Mouse (Mus musculus): ENCODE measurements around the gene Abcc2. TPM values are rescaled to one million over a fixed set of nuclear protein-coding genes. Genes with fewer than 3 reads are reported as not detected.

The Abcc2 gene
- total RNA-seq, 2 experiments from 2014 or later: 0.26 to 0.28 TPM

DNA sequence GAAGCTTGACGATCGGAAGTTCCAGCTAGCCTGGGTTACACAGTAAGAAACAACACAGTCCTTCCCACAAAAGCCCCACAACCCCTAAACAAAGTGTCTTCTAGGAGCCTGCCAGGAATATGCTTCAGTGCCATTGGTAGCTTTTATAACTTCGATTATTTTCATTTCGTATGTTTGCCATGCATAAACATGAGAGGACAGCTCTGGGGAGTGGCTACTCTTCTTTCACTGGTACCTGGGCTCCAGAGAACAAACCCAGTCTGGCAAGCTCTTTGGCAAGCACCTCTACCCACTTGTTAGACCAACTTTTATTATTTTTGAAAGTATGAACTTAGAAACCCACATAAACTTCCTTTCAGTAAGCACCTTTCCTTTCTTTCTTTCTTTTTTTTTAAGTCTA, 5.4 kb upstream of the Abcc2 start:
- DNase-seq: no peak
- intact Hi-C loops (cut with DNase I): no loop called here

DNA sequence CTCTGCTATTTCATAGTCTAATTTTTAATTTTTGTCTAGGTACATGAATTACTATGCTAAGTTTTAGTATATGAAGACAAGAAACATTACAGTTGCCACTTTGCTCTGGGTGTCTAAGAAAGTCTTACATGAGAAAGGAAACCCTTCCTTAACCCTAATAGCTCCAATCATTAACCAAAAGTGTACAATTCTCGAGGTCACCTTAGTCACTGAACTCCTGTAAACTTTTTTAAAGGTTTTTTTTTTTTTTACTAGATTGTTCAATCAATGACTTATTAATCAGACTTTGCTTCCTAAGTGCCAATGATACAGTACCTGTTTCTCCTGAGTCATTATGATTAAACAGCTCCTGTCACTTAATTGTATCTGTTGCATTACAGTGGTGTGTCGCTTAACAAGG, 4.7 kb upstream of the Abcc2 start:
- no peak for DNase-seq
- intact Hi-C loops (cut with DNase I): no loop called here

GRCm38 (mm10) chr19:43780391-43780790, 1.6 kb upstream of the Abcc2 start:
- intact Hi-C loops (cut with DNase I): no loop called here
- DNase-seq: no peak

DNA sequence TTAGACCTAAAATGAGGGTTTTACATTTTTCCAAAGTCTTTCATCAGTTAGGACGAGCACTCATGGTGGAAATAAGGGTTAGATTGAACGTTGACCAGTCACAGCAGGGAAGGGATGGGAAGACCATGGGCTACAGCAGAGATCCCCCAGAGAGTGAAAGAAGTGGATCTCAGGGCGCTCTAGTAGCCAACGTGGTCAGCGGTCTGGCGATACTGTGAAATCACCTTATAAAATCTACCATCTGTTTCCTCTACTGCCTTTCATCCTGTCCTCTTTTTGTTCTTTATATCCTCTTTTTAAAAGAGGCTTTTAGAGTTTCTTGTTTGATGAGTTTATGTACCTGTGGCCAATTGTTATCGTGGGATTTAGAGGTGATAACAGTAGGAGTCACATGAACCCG, 2.8 kb downstream of the Abcc2 start:
- intact Hi-C loops (cut with DNase I): no loop called here

DNA sequence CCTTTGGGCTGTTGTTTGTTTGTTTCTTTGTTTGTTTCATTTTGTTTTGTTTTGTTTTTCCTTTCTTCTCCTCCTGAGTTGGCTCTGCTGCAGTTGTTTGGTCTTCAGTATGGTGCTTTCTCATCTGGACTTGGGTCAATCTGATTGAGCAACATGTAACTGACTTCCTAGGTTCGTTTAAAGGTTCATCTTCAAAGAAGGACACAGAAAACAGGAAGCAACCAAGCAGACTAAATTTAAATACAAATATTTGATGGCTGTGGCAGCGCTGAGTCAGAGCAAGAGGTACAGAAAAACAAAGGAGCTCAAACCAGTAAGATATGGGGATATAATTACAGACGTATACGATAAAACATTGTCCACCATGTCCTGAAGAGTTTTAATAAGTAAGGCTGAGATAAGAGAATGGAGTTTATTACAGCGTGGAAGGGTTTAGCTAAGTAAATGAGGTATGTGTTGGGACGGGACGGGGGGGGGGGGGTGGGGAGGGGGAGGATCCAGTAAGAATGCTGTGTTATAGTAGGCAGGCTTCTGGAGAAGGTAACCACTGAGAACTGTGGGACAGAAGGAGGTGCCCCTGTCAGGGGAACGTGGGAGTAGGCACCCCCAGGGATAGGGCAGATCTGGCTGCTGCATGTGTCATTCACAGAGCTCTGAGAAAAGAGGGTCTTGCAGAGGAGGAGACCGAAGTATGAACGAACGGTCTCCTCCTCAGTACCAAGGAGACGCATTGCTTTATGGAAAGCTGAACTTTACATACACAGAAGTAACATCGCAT, 4.4 kb downstream of the Abcc2 start:
- DNase-seq: no peak
- intact Hi-C loops (cut with DNase I): no loop called here

More for the DNA sequence above, 2.8 kb downstream of the Abcc2 start:
- DNase-seq: no peak

GRCm38 (mm10) chr19:43789817-43790216, 7.8 kb downstream of the Abcc2 start:
- no peak for DNase-seq
- intact Hi-C loops (cut with DNase I): no loop called here

DNA sequence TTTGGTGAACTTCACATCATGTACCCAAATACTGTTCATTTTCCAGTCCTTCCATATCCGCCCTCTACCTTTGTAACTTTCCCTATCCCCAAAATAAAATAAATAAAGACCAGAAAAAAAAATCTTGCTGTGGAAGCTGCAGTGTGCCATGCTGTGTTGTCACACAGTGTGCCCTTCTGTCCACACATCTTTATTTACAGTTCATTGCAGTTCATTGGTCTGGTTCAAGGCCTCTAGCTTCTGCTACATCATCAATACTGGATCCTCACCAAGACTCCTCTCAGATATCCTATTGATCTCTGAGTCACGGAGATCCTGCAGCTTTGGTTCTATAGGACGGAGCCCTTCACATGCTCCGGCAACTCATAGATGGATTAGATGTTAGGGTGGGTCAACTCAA, 10.5 kb downstream of the Abcc2 start:
- intact Hi-C loops (cut with DNase I): no loop called here
- DNase-seq: no peak

DNA sequence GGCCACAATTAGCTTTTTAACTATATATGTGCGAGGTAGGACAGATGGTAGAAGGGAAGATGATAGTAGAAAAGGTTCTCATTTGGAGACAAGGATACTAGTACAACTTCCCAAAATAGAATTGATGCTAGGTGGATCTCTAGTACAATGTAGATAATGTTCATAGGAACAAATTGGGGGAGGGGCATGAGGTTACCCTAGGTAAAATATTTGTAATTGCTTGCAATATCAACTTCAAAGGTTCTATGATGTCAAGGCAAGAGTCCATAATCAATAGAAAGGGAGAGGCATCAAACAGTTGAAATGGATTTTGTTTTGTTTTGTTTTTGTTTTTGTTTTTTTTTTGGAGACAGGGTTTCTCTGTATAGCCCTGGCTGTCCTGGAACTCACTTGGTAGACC, 12.0 kb downstream of the Abcc2 start:
- intact Hi-C loops (cut with DNase I): no loop called here
- DNase-seq: no peak

DNA sequence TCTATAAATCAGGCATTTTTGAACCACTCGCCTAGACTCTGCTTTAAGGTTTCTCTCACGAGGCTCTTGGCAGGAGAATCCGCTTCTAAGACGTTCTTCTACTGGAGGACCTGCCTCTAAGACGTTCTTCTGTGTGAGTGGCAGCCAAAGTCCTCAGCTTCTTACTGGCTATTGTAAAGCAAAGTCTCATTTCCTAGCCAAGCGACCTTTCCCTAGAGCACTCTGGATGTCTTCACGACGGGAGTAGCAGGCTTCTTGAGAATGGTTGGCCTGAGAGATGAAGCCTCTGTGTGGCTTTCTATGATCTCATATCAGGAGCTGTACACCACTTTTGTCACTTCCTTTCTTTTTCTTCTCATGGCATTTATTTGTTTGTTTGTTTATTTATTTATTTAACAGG, 13.5 kb downstream of the Abcc2 start:
- DNase-seq: no peak
- intact Hi-C loops (cut with DNase I): no loop called here

DNA sequence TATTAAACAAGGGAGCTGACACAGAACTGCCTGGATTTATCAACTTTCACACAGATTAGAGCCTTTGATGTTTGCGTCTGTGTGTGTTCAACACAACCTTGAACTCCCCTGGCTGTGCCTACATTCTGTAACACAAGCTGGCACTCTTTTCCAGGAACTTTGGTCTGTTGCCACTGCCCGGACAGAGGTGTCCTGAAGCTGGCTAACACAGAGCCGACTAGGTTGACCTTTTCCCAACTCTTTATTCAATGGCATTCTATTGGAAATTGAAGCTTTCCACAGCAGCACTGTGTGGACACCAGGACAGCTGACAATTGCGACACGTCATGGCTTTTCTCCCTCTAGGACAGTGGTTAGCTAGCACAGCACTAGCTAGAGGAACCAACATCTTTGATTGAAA, 15.2 kb downstream of the Abcc2 start:
- no peak for DNase-seq
- intact Hi-C loops (cut with DNase I): no loop called here

DNA sequence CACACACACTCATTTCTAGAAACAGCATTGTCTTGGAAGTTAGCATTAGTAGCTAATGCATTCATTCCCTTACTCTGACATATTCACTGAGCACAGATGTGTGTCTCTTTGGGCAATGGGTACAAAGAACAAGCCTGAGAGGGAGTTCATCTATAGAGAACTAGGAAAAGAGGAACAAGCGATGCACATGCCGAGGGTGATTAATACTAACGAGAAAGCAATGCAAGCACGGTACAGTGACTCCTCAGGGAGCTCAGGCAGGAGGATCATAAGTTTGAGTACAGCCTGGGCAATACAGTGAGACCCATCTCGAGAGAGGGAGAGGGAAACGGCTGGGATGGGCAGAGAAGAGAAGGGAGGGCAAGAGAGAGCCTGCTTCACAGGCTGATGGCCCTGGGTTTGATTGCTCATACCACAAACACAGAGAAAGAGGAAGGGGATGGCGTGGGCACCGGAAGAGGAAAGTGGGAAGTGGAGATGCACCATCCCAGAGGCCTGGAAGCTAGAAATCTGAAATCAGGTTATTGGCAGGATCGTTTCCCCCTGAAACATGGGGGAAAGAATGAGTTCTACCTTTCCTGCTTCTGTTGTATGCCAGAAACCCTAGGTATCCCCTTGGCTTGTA, 19.5 kb downstream of the Abcc2 start:
- no peak for DNase-seq
- intact Hi-C loops (cut with DNase I): no loop called here

- intact Hi-C loops (cut with DNase I): no loop called here
- DNase-seq: no peak
These were observed 21.9 kb downstream of the Abcc2 start for GRCm38 (mm10) chr19:43803866-43804265.

DNA sequence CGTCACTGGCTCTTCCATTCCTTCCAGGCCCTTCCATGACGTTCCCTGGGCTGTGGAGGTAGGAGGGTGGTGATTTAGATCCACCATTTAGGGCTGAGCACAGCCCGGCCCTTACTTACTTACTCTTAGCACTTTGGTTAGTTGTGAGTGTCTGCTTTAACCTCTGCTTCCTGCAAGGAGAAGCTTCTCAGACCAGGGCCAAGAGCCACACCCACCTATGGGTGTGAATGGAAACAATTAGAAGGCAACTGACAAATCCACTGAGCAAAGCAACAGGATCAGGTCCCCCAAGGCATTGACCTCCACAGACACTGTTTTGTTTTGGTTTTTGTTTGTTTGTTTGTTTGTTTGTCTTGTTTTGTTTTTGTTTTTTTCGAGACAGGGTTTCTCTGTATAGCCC, 27.3 kb downstream of the Abcc2 start:
- intact Hi-C loops (cut with DNase I): no loop called here
- DNase-seq: no peak

DNA sequence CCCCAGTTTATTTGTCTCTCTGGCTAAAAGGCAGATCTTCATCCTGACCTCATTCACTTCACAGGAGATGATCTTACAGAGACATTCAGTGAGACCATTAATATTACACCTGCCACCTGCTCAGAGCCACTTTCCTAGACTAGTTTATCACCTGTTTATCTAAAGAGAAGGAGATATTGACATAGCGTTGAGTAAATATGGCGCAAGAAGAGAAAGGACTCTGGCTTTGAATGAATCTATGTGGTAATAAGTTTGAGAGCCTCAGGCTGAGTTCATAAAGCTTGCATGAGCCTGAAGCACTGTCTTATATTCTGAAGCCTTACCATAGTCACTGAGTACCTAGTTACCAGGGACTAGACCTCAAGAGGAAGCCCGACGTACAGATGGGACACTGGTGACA, 29.4 kb downstream of the Abcc2 start:
- intact Hi-C loops (cut with DNase I): no loop called here
- no peak for DNase-seq

DNA sequence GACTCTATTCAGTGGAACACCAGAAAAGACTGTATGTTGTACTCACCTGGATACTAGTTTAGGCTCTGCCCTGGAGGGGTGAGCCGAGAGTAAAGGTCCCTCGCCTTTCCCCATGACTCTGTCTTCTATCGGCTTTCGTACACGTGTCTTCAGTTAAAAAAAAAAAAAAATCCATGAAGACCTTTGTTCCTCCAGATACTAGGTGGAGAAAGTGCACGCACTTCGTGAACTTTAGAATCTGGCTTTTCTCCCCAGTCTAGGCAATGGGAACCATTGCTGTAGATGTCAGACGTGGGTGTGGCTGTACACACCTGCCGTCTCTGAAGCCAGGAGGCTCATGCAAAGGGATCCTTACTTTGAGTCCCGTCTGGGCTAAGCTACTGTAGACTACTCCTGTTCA, 31.3 kb downstream of the Abcc2 start:
- DNase-seq: no peak
- intact Hi-C loops (cut with DNase I): no loop called here

- intact Hi-C loops (cut with DNase I): no loop called here
- no peak for DNase-seq
These were observed 33.8 kb downstream of the Abcc2 start for GRCm38 (mm10) chr19:43815661-43816414.

- intact Hi-C loops (cut with DNase I): no loop called here
- DNase-seq: no peak
These were observed 44.9 kb downstream of the Abcc2 start for GRCm38 (mm10) chr19:43826855-43827254.

GRCm38 (mm10) chr19:43832425-43833069, 50.6 kb downstream of the Abcc2 start:
- intact Hi-C loops (cut with DNase I): loop anchor here (10.0 kb wide), 2 partner anchors 132 to 222 kb away; no protein-coding TSS in a partner anchor
- DNase-seq: peak; percentile 81

GRCm38 (mm10) chr19:43843184-43843583, 61.2 kb downstream of the Abcc2 start:
- intact Hi-C loops (cut with DNase I): no loop called here
- no peak for DNase-seq

GRCm38 (mm10) chr19:43845331-43845908, 63.4 kb downstream of the Abcc2 start:
- intact Hi-C loops (cut with DNase I): no loop called here
- DNase-seq: no peak

DNA sequence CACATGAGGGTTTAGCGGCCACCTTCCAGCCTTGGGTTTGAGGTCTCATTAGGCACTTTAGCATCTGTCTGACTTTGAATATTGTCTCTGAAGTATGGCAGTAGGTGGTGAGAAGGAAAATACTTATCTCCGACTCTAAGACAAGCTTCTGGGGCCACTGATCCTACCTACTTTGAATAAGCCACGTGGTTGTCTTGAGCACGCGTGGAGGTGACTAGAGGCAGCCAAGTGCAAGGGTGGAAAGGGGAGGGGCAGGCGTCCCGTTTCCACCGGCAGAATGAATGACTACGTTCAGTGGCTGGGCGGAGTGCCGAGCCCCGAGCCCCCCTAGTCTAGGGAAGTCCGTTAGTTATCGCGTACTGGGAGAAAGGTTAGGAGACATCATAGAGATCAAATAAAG, 65.1 kb downstream of the Abcc2 start:
- intact Hi-C loops (cut with DNase I): no loop called here
- no peak for DNase-seq
